Mouse (Mus musculus): ENCODE measurements around the gene Enpep. TPM values are rescaled to one million over a fixed set of nuclear protein-coding genes. Genes with fewer than 3 reads are reported as not detected.

Gene Enpep
- polyA plus RNA-seq, 1 experiment from 2014 or later = 5.3 TPM

DNA sequence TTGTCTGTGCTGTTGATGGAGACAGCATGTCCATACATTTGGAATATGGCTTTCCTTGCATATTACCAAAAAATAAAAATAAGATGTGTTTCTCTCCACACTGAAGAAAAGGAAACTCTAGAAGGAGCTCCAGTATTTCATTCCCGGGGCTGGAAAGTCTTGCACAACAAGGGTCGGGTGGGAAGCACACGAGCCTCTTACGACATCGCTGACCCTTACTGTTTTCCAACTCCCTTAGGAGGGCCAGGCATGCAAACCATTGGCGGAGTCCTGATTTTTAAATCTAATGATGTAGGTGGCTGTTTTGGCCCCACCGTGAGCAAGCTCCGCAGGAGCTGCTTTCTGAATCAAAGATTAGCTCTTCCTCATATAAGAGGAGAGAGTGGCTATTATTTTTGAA is 20.6 kb downstream of the Enpep start:
- no peaks in the 10 kb centered on the region for H3K9me3 ChIP-seq
- no peak overlapping the region for H3K4me3 ChIP-seq
- WGBS = 77% methylated on average over 8 of the region's 8 CpGs
- ATAC-seq (ENCODE audit: insufficient number of reproducible peaks, insufficient read depth, low FRiP score, low TSS enrichment, low read depth) = no peak
- no peak overlapping the region for H3K27ac ChIP-seq
- no peak overlapping the region for H3K4me2 ChIP-seq
- H3K36me3 ChIP-seq = no peaks in the 10 kb centered on the region
- no peak overlapping the region for H3K9ac ChIP-seq
- H3K27me3 ChIP-seq = no peaks in the 10 kb centered on the region
- peaks cover 5% of the 10 kb centered on the region; the same call in 1 of the 2 replicates for H3K4me1 ChIP-seq

DNA sequence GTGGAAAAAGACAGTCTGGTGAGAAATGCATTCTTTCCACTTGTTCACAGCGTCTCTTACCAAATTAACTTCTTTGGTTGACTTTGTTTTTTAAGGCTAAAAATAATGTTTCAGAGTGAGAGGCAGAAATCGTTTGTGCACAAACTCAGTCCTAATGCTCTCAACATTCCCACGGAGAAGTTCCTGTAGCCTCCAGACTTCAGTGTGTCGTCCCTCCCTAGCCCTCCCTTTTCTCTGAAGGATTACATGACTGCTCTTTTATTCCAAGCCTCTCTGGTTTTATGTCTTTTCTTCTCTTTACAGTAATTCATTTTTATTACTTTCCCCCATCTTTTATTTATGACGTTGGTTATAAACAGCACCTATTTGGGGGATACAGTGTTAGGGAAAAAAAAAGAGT is 22.6 kb downstream of the Enpep start:
- ATAC-seq (ENCODE audit: insufficient number of reproducible peaks, insufficient read depth, low FRiP score, low TSS enrichment, low read depth) = no peak
- WGBS = 48% methylated on average over 5 of the region's 5 CpGs

DNA sequence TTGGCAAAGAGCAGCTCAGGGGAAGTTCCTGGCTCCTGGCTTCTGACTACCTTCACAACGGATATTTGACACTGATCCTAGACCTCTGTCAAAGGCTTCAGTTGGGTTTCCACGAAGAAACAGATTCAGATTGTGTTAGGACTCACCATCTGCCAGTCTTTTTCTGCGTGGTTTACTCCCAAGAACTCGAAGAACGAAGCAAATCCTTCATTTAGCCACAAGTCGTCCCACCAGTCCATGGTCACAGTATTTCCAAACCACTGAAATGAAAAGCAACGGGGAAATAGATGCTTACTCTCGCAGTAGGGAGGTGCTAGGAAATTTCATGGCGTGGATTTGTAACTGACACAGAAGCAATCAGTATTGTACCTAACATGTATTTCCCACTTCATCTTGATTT is 23.6 kb downstream of the Enpep start:
- Histone ChIP-seq H3K4me2 (peak overlapping the region; percentile 22), H3K4me1 (peaks cover 5% of the 10 kb centered on the region; the same call in 1 of the 2 replicates), H3K36me3 (no peaks in the 10 kb centered on the region), H3K9me3 (no peaks in the 10 kb centered on the region), H3K27ac (no peak overlapping the region), H3K4me3 (no peak overlapping the region), H3K9ac (no peak overlapping the region), H3K27me3 (no peaks in the 10 kb centered on the region)
- WGBS = 42% methylated on average over 9 of the region's 9 CpGs
- ATAC-seq (ENCODE audit: insufficient number of reproducible peaks, insufficient read depth, low FRiP score, low TSS enrichment, low read depth) = no peak

More for the DNA sequence above, 22.6 kb downstream of the Enpep start:
- Histone ChIP-seq H3K36me3 (no peaks in the 10 kb centered on the region), H3K27me3 (no peaks in the 10 kb centered on the region), H3K4me2 (no peak overlapping the region), H3K9me3 (no peaks in the 10 kb centered on the region), H3K27ac (no peak overlapping the region), H3K4me1 (peaks cover 5% of the 10 kb centered on the region; the same call in 1 of the 2 replicates), H3K9ac (no peak overlapping the region), H3K4me3 (no peak overlapping the region)

DNA sequence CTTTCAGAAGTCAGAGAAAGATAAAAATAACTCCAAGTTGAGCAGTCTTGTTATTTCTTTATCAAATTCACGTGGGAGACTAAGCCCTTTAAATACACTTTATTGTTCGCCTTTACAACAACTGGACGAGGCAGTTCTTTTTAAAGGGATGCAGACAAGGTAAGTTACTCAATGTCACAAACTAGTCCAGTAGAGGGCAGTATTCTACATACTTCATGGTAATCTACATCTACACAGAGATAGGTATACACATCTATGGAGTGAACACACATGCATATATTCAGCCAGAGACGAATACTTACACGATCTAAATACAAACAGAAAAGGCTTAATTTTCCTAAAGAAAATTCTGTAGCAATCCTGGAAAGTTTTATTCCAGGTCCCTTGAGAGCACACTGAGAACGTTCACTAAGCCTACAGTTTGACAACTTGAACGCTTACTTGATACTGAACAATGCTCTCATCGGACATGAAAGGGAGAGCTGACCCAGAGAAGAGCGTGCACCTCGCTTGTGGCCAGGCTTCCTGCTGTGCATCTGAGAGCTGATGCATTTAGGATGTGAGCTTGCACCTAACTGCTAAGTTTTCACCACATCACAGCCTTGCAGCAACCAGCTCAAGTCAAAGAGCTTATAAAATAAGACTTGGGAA is 24.3 kb downstream of the Enpep start:
- ATAC-seq (ENCODE audit: insufficient number of reproducible peaks, insufficient read depth, low FRiP score, low TSS enrichment, low read depth) = no peak
- Histone ChIP-seq H3K36me3 (no peaks in the 10 kb centered on the region), H3K4me2 (peak overlapping the region; percentile 22), H3K27me3 (no peaks in the 10 kb centered on the region), H3K27ac (no peak overlapping the region), H3K9ac (no peak overlapping the region), H3K4me3 (no peak overlapping the region), H3K9me3 (no peaks in the 10 kb centered on the region), H3K4me1 (peaks cover 5% of the 10 kb centered on the region; the same call in 1 of the 2 replicates)
- 35% methylated on average over 10 of the region's 10 CpGs for WGBS

DNA sequence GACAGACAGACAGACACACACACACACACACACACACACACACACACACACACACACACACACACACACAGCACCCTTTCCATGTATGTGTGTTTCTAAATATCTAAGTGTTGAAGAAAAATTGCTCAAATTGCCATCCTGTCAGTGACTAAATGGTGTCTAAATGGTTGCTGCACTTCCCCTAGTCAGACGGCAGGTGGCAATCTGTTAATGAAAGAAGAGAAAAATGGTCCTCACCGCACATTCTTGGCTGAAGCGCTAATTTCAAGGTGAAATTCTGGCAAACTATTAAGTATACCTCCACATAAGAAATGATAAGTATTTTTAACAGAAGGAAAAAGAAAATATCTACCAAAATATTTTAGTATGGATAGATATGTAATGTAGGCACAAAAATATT is 28.6 kb downstream of the Enpep start:
- Histone ChIP-seq H3K4me2 (no peak overlapping the region), H3K9me3 (no peaks in the 10 kb centered on the region), H3K4me3 (no peak overlapping the region), H3K4me1 (peaks cover 5% of the 10 kb centered on the region; the same call in 1 of the 2 replicates), H3K36me3 (no peaks in the 10 kb centered on the region), H3K27me3 (no peaks in the 10 kb centered on the region), H3K9ac (no peak overlapping the region), H3K27ac (no peak overlapping the region)
- WGBS = 5% methylated on average over 3 of the region's 3 CpGs
- no peak for ATAC-seq (ENCODE audit: insufficient number of reproducible peaks, insufficient read depth, low FRiP score, low TSS enrichment, low read depth)

DNA sequence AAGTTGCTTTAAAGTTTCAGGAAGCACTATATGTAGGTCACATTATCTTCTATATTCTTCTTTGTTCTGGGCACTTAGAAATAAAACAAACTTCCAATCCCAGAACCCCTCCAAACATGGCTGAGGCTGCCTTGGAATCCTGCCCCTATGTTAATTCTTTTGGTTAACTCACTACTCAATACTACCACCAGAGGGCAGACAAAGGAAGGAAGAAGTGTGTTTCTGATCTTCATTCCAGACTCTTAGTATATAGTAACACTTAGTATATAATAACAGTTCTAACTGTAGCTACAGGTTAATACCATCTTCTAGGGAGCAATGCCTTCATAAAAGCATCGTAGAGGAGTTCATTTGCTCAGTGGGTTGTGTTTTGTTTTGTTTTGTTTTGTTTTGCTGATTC is 32.6 kb downstream of the Enpep start:
- no peak overlapping the region for H3K4me3 ChIP-seq
- ATAC-seq (ENCODE audit: insufficient number of reproducible peaks, insufficient read depth, low FRiP score, low TSS enrichment, low read depth) = no peak
- 79% methylated on average over 1 of the region's 1 CpGs for WGBS

DNA sequence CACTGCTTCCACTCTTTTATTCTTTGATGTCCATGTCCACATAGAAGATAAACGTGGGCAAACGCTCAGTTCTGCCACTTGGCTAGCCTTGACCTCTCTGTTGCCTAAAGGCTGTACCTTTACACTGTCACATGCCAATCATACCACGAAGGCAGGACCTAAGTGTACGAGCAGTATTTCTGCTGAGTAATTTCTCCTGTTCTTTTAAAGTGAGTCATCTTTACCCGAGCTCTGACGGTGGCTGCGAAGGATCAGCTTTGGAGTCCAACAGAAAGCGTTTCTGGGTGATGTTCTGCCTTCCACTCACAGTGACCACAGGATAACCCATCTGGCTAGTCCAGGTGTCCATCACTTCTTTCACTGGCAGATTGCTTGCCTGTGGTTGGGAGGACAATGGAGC is 33.9 kb downstream of the Enpep start:
- Histone ChIP-seq H3K4me2 (no peak overlapping the region), H3K9ac (no peak overlapping the region), H3K36me3 (no peaks in the 10 kb centered on the region), H3K27me3 (no peaks in the 10 kb centered on the region), H3K9me3 (no peaks in the 10 kb centered on the region), H3K4me1 (no peaks in the 10 kb centered on the region), H3K4me3 (no peak overlapping the region), H3K27ac (no peak overlapping the region)
- no peak for ATAC-seq (ENCODE audit: insufficient number of reproducible peaks, insufficient read depth, low FRiP score, low TSS enrichment, low read depth)
- 83% methylated on average over 8 of the region's 8 CpGs for WGBS

More for the DNA sequence above, 32.6 kb downstream of the Enpep start:
- Histone ChIP-seq H3K27ac (no peak overlapping the region), H3K4me2 (no peak overlapping the region), H3K4me1 (no peaks in the 10 kb centered on the region), H3K36me3 (no peaks in the 10 kb centered on the region), H3K9ac (no peak overlapping the region), H3K9me3 (no peaks in the 10 kb centered on the region), H3K27me3 (no peaks in the 10 kb centered on the region)

DNA sequence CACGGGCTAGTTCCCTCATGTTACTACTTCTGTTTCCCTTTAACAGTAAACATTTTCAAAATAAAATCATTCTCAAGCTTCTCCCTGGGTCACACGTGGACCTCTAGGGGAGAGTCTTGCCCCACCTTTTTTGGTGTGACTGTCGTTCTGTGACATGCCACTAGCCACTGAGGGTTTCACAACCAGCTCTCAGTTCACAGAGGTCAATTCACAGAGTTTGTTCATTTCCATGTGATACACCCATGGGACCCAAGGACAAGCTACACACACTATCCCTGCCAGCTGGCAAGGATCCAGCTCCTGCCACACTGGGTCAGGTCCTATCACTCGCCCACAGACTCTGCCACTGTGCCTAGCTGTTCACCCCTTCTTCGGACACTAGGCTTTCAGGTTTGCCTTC is 35.5 kb downstream of the Enpep start:
- Histone ChIP-seq H3K27me3 (no peaks in the 10 kb centered on the region), H3K4me1 (no peaks in the 10 kb centered on the region), H3K27ac (no peak overlapping the region), H3K36me3 (no peaks in the 10 kb centered on the region), H3K9me3 (no peaks in the 10 kb centered on the region), H3K4me2 (no peak overlapping the region), H3K4me3 (no peak overlapping the region), H3K9ac (no peak overlapping the region)
- 55% methylated on average over 5 of the region's 5 CpGs for WGBS
- no peak for ATAC-seq (ENCODE audit: insufficient number of reproducible peaks, insufficient read depth, low FRiP score, low TSS enrichment, low read depth)

DNA sequence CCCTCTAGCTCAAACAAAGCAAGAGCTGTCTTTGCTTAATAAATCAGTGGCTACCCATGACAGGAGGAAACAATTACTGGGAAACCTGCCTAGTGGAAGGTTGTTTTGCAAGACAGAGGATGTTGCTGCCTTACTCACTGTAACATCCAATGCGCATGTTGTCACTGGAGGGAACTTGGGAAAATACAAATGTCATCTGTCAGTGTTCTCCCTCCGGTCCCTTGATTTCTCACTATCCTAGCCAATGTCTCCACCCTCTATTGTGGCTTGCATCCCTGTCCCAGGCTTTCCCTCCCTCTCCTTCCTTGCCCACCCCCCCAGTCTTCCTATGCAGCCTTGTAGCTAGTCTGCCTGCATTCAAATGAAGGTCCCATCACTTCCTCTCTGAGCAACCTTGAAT is 36.6 kb downstream of the Enpep start:
- WGBS = 43% methylated on average over 2 of the region's 2 CpGs
- H3K4me2 ChIP-seq = no peak overlapping the region
- no peaks in the 10 kb centered on the region for H3K27me3 ChIP-seq
- H3K9ac ChIP-seq = no peak overlapping the region
- H3K36me3 ChIP-seq = no peaks in the 10 kb centered on the region
- H3K4me1 ChIP-seq = no peaks in the 10 kb centered on the region
- no peak overlapping the region for H3K27ac ChIP-seq
- no peak for ATAC-seq (ENCODE audit: insufficient number of reproducible peaks, insufficient read depth, low FRiP score, low TSS enrichment, low read depth)
- H3K9me3 ChIP-seq = no peaks in the 10 kb centered on the region
- no peak overlapping the region for H3K4me3 ChIP-seq

DNA sequence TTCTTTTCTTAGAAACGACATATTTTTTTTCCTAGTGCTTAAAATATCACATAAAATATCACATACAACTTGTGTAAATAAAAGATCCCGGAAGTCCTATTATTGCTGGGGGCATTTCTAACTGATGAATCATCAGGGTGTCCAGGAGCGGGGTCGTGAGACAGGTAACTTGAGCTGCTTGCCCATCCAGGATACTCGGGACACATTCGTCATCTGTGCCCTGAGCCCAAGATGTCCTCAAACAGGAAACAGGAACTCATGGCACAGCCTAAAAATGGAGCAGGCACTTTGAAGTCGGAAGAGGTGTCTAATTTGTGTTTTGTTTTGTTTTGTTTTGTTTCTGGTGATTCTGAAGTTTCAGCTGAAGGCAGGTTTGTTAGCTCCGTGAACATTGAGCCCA is 43.0 kb downstream of the Enpep start:
- 53% methylated on average over 8 of the region's 8 CpGs for WGBS
- Histone ChIP-seq H3K9me3 (no peaks in the 10 kb centered on the region), H3K4me1 (no peaks in the 10 kb centered on the region), H3K4me3 (no peak overlapping the region), H3K9ac (no peak overlapping the region), H3K27ac (no peak overlapping the region), H3K36me3 (no peaks in the 10 kb centered on the region), H3K27me3 (no peaks in the 10 kb centered on the region), H3K4me2 (no peak overlapping the region)
- no peak for ATAC-seq (ENCODE audit: insufficient number of reproducible peaks, insufficient read depth, low FRiP score, low TSS enrichment, low read depth)

DNA sequence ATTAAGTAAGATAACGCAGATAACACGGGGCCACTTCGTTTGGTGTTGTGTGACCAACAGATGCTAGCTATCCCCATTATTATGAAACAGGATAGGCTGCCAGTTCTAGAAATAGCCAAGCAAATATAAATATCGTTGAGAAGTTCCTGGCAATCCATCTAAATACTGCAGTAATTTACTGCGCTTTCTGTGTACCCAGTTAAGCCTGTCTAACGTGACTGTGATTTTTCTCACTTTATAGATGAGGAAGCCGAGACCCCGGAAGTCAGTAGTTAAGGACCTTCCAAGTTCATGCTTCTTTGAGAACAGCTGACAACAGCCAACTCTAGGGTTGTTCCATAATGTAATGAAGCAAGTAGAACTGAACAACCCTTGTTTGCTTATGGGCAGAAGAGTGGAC is 45.4 kb downstream of the Enpep start:
- peaks cover 3% of the 10 kb centered on the region; the same call in 1 of the 2 replicates for H3K4me1 ChIP-seq
- no peak overlapping the region for H3K4me2 ChIP-seq
- no peaks in the 10 kb centered on the region for H3K36me3 ChIP-seq
- ATAC-seq (ENCODE audit: insufficient number of reproducible peaks, insufficient read depth, low FRiP score, low TSS enrichment, low read depth) = no peak
- 82% methylated on average over 8 of the region's 8 CpGs for WGBS
- H3K27me3 ChIP-seq = no peaks in the 10 kb centered on the region
- H3K9ac ChIP-seq = no peak overlapping the region
- no peaks in the 10 kb centered on the region for H3K9me3 ChIP-seq
- no peak overlapping the region for H3K4me3 ChIP-seq
- H3K27ac ChIP-seq = no peak overlapping the region

DNA sequence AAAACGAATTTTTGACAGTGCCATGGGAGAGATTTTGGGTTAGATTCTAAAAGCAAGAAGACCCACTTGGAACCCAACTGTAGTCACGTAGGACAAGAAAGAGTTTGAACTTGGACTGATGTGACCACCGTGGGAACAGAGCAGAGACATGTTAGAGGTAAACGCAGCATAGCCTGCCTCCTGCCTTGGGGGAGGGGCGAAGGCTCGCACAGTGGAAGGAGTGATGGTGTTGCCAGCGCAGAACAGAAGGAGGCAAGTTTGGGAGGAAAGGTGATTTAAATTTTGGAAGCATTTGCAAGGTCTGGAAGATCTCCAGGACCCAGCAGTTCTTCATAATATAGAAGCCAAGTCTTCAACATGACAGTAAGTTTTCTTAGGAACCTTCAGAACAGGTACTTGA is 46.1 kb downstream of the Enpep start:
- 66% methylated on average over 7 of the region's 7 CpGs for WGBS
- no peak for ATAC-seq (ENCODE audit: insufficient number of reproducible peaks, insufficient read depth, low FRiP score, low TSS enrichment, low read depth)
- no peak overlapping the region for H3K4me2 ChIP-seq

More for the DNA sequence above, 46.1 kb downstream of the Enpep start:
- Histone ChIP-seq H3K27me3 (no peaks in the 10 kb centered on the region), H3K9me3 (no peaks in the 10 kb centered on the region), H3K4me1 (peaks cover 3% of the 10 kb centered on the region; the same call in 1 of the 2 replicates), H3K36me3 (no peaks in the 10 kb centered on the region), H3K4me3 (no peak overlapping the region), H3K9ac (no peak overlapping the region), H3K27ac (no peak overlapping the region)
